Mouse (Mus musculus): Measurements from ENCODE around the gene Mcub.

Gene Mcub

DNA sequence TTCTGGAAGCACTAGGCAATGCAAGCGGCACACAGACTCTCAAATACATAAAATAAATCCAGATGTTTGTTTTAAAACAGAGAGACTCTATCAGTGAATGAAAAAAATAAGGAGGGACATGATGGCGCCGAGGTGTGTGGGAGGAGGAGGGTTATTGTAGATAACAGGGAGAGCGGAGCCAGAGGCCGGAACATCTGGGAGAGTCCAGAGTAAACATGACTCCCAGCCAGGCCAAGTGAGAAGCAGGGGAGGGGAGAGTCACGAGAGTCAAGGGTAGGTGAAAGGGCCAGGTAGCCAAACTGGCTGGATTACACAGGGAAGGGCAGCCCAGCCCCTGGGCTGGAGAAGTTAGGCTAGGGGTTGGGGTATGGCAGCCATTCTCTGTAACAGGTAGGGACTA, 73.4 kb downstream of the Mcub start:
- no peak for DNase-seq (ENCODE audit: extremely low spot score)

DNA sequence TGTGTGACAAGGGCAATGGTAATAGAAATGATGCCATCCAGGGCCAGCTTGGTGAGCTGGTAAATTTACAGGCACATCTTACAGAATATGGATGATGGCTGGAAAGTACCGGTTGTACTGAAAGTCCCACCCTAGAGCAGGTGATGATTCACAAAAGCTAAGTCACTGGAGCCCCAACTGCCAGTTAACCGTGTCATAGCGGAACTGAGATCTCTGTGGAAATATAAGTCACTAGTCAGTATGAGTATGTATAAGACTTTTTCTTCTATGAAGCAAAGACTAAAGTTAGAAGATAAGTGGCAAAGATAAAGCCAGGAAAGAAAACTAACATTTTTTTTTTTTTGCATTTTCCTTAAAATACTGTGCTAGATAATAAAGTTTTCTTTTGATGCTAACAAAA, 76.9 kb downstream of the Mcub start:
- DNase-seq (ENCODE audit: extremely low spot score): no peak

DNA sequence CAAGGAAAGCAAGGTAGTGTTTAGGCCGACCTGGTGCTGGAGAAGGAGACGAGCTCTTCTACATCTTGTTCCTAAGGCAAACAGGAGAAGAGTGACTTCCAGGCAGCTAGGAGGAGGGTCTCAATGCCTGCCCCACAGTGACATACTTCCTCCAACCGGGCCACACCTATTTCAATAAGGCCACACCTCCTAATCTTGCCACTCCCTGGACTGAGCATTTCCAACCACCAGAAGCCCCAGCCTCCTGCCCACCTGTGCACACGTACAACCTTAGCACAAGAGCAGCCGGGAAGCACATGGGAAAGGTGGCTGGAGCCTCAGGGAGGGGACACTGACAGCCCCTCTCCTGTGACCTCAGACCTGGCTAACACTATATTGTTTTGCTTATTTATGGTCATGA, 78.0 kb downstream of the Mcub start:
- DNase-seq (ENCODE audit: extremely low spot score): no peak

DNA sequence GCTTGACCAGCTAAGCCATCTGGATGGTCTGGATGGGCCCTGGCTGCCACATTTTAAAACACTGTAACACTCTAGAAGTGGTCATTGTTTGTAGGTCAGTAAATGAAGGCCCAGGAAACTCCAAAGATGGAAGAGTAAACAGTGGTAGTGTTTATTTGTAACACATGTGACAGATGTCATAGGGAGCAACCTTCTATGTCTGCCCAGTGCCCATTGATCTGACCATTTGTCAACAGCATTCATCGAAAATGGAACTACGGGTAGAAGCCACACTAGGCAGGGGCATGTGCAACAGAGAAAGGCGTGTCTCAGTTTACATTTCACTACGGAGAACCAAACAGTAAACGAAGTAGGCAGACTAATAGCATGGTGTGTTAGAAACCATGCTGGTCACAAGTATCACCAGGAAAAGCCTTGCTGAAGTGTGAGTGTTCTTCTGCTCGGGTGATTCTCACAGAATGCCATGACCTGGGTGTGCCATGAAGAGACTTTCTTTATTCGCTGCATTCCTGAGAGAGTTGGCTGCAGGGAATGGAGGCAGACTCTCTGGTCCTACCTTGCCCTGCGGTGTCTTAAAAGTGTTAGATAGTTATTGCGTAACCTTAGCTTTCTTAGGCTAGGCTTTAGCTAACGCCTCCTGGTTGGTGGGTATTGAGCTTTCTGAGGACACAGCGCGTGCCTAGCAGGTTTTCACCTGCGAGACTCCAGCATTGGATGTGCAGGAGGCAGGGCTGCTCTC, 82.1 kb downstream of the Mcub start:
- no peak for DNase-seq (ENCODE audit: extremely low spot score)

DNA sequence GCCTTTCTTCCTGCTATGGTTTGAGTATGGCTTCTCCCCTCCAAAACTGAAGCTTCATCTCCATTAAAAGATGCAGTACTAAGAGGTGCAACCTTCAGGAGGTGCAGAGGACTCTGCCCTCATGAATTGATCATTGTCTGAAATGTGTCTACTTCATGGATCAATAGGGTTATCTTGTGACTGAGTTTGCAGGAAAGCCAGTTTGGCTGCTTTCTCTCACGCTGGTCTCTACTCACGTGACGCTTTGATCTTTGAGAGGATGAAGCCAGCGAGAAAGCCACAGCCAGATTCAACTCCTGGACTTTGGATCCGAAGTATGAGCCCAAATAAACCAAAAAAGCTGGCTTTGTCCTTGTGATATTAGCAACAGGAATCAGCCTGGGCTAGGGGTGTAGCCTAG, 83.6 kb downstream of the Mcub start:
- DNase-seq (ENCODE audit: extremely low spot score): no peak

- no peak for DNase-seq (ENCODE audit: extremely low spot score)
Observed at GRCm38 (mm10) chr3:129885577-129885976, 84.4 kb downstream of the Mcub start.

- DNase-seq (ENCODE audit: extremely low spot score): no peak
Observed at GRCm38 (mm10) chr3:129880925-129881593, 88.9 kb downstream of the Mcub start.

- DNase-seq (ENCODE audit: extremely low spot score): no peak
Observed at GRCm38 (mm10) chr3:129879913-129880312, 90.1 kb downstream of the Mcub start.

- DNase-seq (ENCODE audit: extremely low spot score): peak; percentile 54
Observed at GRCm38 (mm10) chr3:129879131-129879757, 90.8 kb downstream of the Mcub start.

DNA sequence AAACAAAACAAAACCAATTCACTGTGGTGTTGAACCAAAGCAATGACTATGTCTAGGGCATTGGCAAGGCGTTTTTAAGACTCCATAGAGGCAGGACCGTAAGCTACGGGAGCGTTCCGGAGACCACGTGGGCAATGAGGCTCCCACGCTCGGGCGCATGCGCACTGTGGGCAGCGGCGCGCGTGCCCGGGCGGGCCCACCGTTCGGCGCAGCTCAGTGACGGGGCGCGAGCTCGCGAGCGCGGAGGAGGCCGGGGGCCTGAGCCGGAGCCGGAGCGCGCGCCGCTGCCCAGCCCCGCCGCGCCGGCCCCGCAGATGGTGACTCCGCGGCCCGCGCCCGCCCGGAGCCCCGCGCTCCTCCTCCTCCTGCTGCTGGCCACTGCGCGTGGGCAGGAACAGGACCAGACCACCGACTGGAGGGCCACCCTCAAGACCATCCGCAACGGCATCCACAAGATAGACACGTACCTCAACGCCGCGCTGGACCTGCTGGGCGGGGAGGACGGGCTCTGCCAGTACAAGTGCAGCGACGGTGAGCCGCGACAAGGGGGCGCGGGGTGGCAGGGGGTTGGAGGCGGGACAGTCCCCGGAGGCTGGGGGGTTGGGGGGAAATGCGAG, 91.5 kb downstream of the Mcub start, which contains the start of gene Pla2g12a:
TSS of gene Pla2g12a (plus strand) at position 202 of the 617 bp plus-strand sequence.
- peak; percentile 89 for DNase-seq (ENCODE audit: extremely low spot score)

DNA sequence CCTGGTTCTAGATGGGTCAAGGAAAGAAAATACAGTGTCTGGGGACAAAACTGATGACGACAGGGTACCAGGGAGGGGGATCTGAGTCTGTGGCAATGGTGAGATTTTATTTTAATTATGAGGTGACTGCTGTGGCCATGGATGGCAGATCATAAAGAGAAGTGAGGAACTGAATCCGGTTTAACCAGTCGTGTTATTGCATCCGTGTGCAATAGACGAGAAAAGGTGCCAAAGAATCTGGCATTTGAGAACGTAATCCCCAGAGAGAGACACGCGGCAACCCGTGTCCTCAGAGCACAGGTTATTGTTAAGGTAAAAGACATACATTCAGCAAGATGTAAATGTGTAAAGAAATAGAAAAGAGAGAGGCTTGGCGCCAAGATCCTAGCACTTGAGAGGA, 92.7 kb downstream of the Mcub start:
- DNase-seq (ENCODE audit: extremely low spot score): no peak
